Mouse (Mus musculus): Measurements from ENCODE around the gene Hormad2. TPM values are rescaled to one million over a fixed set of nuclear protein-coding genes. Genes with fewer than 3 reads are reported as not detected.

The Hormad2 gene
- total and polyA plus RNA-seq, 2 experiments from 2014 or later = 0.10 TPM; not detected in 1

DNA sequence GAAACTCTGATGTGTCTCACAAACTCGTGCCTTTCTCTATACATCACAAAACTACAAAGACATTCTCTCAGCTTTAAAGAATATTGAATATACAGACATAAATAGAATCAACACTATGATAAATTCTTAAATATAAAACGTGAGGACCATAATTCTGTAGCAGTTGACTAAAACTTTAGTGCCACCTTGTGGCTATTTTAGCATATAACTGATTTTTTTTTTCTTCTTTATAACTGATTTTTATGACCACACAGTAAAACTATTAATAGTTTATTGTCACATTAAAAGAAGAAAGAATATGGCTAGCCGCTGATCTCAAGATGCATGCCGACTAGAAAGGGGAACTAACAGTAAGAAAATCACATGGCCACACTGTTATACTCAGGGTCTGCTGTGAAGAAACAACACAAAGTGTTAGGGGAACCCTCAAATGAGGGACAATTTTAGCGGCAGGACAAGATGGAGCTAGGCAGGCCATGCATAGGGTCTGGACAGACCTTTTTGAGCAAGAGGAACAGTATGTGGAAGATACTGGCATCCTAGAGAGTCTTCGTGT lies 18.9 kb downstream of the Hormad2 start:
- Histone ChIP-seq H3K27me3 (ENCODE audit: insufficient read depth, low read length) (no peaks in the 10 kb centered on the region), H3K27ac (ENCODE audit: low read depth, low read length) (no peak overlapping the region), H3K9ac (replicated peaks; ENCODE audit: low read length, poor library complexity, severe bottlenecking) (no peak overlapping the region), H3K4me2 (ENCODE audit: low read depth, low read length, poor library complexity, severe bottlenecking) (no peak overlapping the region), H3K4me3 (ENCODE audit: low read depth, low read length) (no peak overlapping the region), H3K9me3 (ENCODE audit: low read length) (no peaks in the 10 kb centered on the region), H3K36me3 (ENCODE audit: insufficient read depth, low read length) (no peaks in the 10 kb centered on the region), H3K4me1 (ENCODE audit: insufficient read depth, low read length) (no peaks in the 10 kb centered on the region)
- WGBS = 54% methylated on average over 6 of the region's 6 CpGs
- DNase-seq (ENCODE audit: low spot score) (peak; percentile 61), ATAC-seq (ENCODE audit: low FRiP score) (no peak)
- peak; percentile 75 for TF ChIP-seq CTCF (IDR thresholded peaks at IDR 0.05)

DNA sequence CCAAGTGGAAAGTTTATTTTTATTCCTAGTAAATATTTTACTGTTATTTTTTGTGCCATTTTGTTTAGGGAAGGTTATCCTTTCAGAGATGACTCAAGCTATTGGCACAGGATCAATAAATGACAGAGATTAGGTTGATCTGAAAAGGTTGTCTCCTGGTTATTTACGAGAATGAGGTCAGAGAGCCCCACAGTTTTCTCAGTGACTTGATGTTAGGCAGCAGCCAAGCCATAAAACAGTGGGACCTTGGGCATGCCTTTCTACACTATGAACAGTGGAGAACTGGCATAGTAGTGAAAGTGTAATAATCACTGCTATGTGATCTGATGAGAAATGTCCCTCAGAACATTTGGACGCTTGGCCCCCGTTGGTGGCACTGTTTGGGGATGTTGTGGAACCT lies 22.9 kb downstream of the Hormad2 start:
- Histone ChIP-seq H3K9me3 (ENCODE audit: low read length) (no peaks in the 10 kb centered on the region), H3K4me3 (ENCODE audit: low read depth, low read length) (no peak overlapping the region), H3K4me2 (ENCODE audit: low read depth, low read length, poor library complexity, severe bottlenecking) (no peak overlapping the region), H3K9ac (replicated peaks; ENCODE audit: low read length, poor library complexity, severe bottlenecking) (no peak overlapping the region), H3K4me1 (ENCODE audit: insufficient read depth, low read length) (no peaks in the 10 kb centered on the region), H3K27me3 (ENCODE audit: insufficient read depth, low read length) (no peaks in the 10 kb centered on the region), H3K27ac (ENCODE audit: low read depth, low read length) (no peak overlapping the region), H3K36me3 (ENCODE audit: insufficient read depth, low read length) (no peaks in the 10 kb centered on the region)
- ATAC-seq (ENCODE audit: low FRiP score) (no peak), DNase-seq (ENCODE audit: low spot score) (no peak)
- 88% methylated on average over 3 of the region's 3 CpGs for WGBS
- TF ChIP-seq CTCF (IDR thresholded peaks at IDR 0.05) = no peak

DNA sequence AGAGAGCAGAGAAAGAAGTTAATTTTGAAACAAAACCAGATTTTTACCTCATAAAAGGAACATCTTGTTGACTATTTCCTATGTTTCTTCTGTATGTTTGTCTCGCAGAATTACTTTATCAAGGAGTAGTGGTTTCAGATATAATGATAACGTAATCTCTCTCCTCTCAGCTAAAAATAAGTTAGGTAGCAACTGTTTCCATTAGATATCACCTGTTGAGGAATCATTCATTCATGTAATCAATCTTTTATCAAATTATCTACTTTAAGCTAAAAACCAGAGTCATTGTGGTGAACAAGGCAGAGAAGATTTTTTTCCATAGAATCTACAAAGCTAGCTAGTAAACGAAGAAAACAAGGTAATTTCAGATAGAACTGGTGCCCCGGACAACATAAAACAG lies 28.6 kb downstream of the Hormad2 start:
- no peak overlapping the region for H3K27ac ChIP-seq (ENCODE audit: low read depth, low read length)
- H3K36me3 ChIP-seq (ENCODE audit: insufficient read depth, low read length) = no peaks in the 10 kb centered on the region
- ATAC-seq (ENCODE audit: low FRiP score) (no peak), DNase-seq (ENCODE audit: low spot score) (no peak)
- no peak overlapping the region for H3K9ac ChIP-seq (replicated peaks; ENCODE audit: low read length, poor library complexity, severe bottlenecking)
- no peaks in the 10 kb centered on the region for H3K4me1 ChIP-seq (ENCODE audit: insufficient read depth, low read length)
- no peaks in the 10 kb centered on the region for H3K27me3 ChIP-seq (ENCODE audit: insufficient read depth, low read length)
- no peaks in the 10 kb centered on the region for H3K9me3 ChIP-seq (ENCODE audit: low read length)
- no peak for TF ChIP-seq CTCF (IDR thresholded peaks at IDR 0.05)
- no peak overlapping the region for H3K4me3 ChIP-seq (ENCODE audit: low read depth, low read length)
- no peak overlapping the region for H3K4me2 ChIP-seq (ENCODE audit: low read depth, low read length, poor library complexity, severe bottlenecking)
- 95% methylated on average over 4 of the region's 4 CpGs for WGBS

DNA sequence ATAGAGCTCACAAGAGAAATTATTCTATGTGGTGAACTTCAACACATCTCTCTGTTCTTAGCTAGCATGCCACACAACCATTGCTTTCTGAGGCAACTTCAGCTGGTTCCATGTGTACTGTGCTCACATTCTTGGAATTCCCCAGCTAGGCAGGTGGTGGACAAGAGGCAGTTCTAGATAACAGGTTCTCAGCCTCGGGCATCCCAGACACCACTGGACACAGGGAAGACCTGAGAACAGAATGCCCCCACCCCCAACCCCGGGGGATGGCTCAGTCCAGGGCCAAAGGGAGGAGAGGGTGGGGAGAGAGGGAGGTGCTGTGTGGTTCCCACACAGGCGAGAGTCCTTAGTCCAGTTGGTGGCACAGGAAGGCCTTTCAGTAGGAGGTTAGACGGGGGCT lies 36.6 kb downstream of the Hormad2 start:
- no peak for DNase-seq (ENCODE audit: low spot score)
- no peak overlapping the region for H3K27ac ChIP-seq (ENCODE audit: low read depth, low read length)
- no peak for ATAC-seq (ENCODE audit: low FRiP score)
- no peak overlapping the region for H3K4me2 ChIP-seq (ENCODE audit: low read depth, low read length, poor library complexity, severe bottlenecking)
- H3K9ac ChIP-seq (replicated peaks; ENCODE audit: low read length, poor library complexity, severe bottlenecking) = no peak overlapping the region
- no peak for TF ChIP-seq CTCF (IDR thresholded peaks at IDR 0.05)
- H3K4me3 ChIP-seq (ENCODE audit: low read depth, low read length) = no peak overlapping the region
- H3K36me3 ChIP-seq (ENCODE audit: insufficient read depth, low read length) = no peaks in the 10 kb centered on the region
- WGBS = 51% methylated on average over 4 of the region's 4 CpGs
- H3K4me1 ChIP-seq (ENCODE audit: insufficient read depth, low read length) = no peaks in the 10 kb centered on the region
- H3K9me3 ChIP-seq (ENCODE audit: low read length) = no peaks in the 10 kb centered on the region
- no peaks in the 10 kb centered on the region for H3K27me3 ChIP-seq (ENCODE audit: insufficient read depth, low read length)

DNA sequence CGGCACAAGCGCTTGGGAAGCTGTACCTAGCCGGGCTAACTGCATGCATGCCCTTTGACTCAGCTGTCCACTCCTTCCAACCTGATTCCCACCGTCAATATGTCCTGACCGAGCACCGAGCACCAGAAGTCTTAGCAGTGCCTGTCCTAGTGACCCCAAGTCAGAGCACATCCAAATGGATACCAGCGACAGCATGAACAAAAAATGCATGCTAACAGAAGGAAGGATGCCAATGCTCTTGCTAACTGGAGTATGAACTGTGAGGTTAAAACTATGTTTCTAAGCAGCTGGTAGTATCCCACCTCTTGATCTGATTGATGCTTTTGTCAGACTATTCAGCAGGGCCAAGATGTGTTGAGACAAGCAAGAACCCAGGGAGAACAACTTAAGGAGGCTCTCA lies 37.5 kb downstream of the Hormad2 start:
- no peak overlapping the region for H3K4me2 ChIP-seq (ENCODE audit: low read depth, low read length, poor library complexity, severe bottlenecking)
- WGBS = 78% methylated on average over 7 of the region's 7 CpGs
- H3K27ac ChIP-seq (ENCODE audit: low read depth, low read length) = no peak overlapping the region
- no peaks in the 10 kb centered on the region for H3K27me3 ChIP-seq (ENCODE audit: insufficient read depth, low read length)
- no peaks in the 10 kb centered on the region for H3K9me3 ChIP-seq (ENCODE audit: low read length)
- no peak for TF ChIP-seq CTCF (IDR thresholded peaks at IDR 0.05)
- no peaks in the 10 kb centered on the region for H3K36me3 ChIP-seq (ENCODE audit: insufficient read depth, low read length)
- no peak overlapping the region for H3K4me3 ChIP-seq (ENCODE audit: low read depth, low read length)
- DNase-seq (ENCODE audit: low spot score) (no peak), ATAC-seq (ENCODE audit: low FRiP score) (no peak)
- no peaks in the 10 kb centered on the region for H3K4me1 ChIP-seq (ENCODE audit: insufficient read depth, low read length)
- H3K9ac ChIP-seq (replicated peaks; ENCODE audit: low read length, poor library complexity, severe bottlenecking) = no peak overlapping the region

DNA sequence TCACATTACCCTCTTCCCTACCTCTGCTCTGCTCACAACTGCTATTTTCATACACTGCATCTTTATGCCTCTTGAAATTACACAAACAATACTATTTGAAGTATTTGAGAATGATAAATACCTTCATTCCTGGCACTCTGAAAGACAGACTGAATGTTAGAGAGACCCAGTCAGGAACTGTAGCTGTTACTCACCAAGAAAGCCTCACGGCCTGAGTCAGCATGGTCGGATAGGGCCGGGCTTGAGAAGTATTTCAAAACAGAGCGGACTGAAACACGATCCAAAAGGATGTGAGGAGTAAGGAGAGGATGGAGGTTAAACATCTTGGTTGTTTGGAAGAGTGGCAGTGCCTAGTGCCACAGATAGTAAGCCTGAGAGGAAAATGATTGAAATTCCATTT lies 39.7 kb downstream of the Hormad2 start:
- Histone ChIP-seq H3K27me3 (ENCODE audit: insufficient read depth, low read length) (no peaks in the 10 kb centered on the region), H3K9me3 (ENCODE audit: low read length) (no peaks in the 10 kb centered on the region), H3K27ac (ENCODE audit: low read depth, low read length) (no peak overlapping the region), H3K9ac (replicated peaks; ENCODE audit: low read length, poor library complexity, severe bottlenecking) (no peak overlapping the region), H3K36me3 (ENCODE audit: insufficient read depth, low read length) (no peaks in the 10 kb centered on the region), H3K4me2 (ENCODE audit: low read depth, low read length, poor library complexity, severe bottlenecking) (no peak overlapping the region), H3K4me3 (ENCODE audit: low read depth, low read length) (no peak overlapping the region), H3K4me1 (ENCODE audit: insufficient read depth, low read length) (no peaks in the 10 kb centered on the region)
- DNase-seq (ENCODE audit: low spot score) = no peak
- 77% methylated on average over 5 of the region's 5 CpGs for WGBS
- no peak for TF ChIP-seq CTCF (IDR thresholded peaks at IDR 0.05)
- ATAC-seq (ENCODE audit: low FRiP score) = no peak

Data from midbrain, postnatal 0 days (tissue).